Mouse (Mus musculus) gastrocnemius, postnatal 14 days (tissue): ENCODE measurements at regions not wholly inside any gene's neighbourhood (a gene's known extent, or its start where the extent isn't known, plus 50 kb on each side); places are given as distances from the start of the nearest gene placed in this dataset.

Experiments used
- DNase-seq: peaks from one replicate; pipeline ENCODE4 v3.0.0; 2021; ENCODE audit warnings: mixed read lengths
- intact Hi-C: fragments of 180-260 bp; cut with DNase I; formaldehyde crosslinking; loops from one replicate; pipeline ENCODE4 v1.15.1; 2025; ENCODE audit warnings: low total_unique reads

DNA sequence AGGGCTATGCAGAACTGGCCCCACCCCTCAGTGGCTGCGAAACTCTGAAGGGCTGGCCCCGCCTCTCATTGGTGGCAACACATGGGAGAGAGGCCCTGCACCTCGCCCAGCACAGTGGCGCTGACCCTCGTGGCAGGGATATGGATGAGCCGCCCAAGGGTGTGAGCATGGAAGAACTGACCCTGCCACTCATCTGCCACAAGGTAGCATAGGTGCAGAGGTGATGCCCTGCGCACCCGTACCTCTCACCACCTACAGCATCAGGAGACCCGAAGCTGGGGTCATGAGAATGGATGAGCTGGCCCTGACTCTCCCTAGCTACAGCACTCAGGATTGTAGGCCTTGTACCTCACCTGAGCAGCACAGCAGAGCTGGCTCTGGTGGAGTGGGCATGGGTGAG is 305.1 kb upstream of the Hs6st1 start:
- intact Hi-C loops, result no loop called here
- no peak for DNase-seq

DNA sequence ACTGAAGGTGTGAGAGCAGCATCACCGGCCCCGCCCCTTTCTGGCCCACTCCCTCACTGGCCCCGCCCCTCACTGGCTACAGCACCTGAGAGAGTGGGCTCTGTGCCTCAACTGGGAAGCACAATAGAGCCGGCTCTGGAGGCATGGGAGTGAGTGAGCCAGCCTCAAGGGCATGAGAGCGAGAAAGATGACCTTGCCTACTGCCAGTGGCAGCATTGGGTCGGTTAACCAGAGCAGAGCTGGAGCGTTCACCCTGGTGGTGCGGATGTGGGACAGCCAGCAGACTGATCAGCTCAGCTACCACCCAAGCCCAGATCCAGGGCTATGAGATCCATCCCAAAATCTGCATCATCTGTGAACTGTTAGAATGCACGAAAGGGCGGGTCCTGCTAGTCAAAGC is 304.7 kb upstream of the Hs6st1 start:
- intact Hi-C loops, result no loop called here
- DNase-seq, result no peak

- no peak for DNase-seq
- intact Hi-C loops, result no loop called here
Observed at GRCm38 (mm10) chr1:35764068-35764467, 304.1 kb upstream of the Hs6st1 start.

DNA sequence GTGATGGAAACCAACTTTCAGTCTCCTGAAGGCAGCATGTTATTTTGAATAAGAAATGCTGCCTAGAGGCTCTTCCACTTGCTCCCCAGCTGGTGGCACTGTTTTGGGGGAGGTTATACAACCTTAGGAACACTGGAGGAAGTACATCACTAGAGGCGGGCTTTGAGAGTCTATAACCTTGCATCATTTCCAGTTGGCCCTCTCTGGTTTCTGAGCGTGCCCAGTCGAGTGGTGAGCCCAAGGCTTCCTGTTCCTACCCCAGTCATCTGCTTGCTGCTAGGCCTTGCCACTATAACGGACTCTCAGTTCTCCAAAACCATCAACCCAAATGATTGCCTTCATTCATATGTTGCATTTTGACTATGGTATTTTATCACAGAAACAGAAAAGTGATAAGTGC is 302.5 kb upstream of the Hs6st1 start:
- intact Hi-C loops, result no loop called here

GRCm38 (mm10) chr1:35766271-35766670 is 301.9 kb upstream of the Hs6st1 start:
- intact Hi-C loops, result no loop called here
- DNase-seq, result no peak

More for the DNA sequence above, 302.5 kb upstream of the Hs6st1 start:
- DNase-seq, result no peak

GRCm38 (mm10) chr1:35772567-35772966 is 295.6 kb upstream of the Hs6st1 start:
- intact Hi-C loops, result no loop called here
- no peak for DNase-seq

- intact Hi-C loops, result no loop called here
- DNase-seq, result no peak
Observed at GRCm38 (mm10) chr1:35774566-35774965, 293.6 kb upstream of the Hs6st1 start.

GRCm38 (mm10) chr1:35782668-35783067 is 285.5 kb upstream of the Hs6st1 start:
- intact Hi-C loops, result no loop called here
- DNase-seq, result no peak

DNA sequence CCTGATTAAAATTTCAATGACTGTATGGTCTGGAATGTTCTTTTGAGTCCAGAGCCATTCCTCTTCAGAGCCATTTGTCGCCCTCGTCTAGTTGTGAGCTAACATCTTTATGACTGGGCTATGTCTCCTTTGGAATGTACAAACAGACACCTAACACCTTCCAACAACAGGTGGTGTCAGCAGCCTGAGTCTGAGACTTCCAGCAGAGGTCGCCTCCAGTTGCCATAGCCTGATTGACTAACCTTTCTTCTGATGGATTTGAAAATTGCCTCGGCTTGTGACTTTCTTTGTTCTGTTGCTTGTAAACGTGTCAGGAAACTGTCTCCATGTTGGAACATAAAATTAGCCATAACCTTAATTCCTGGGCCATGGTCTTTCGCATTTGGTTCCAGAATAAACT is 284.8 kb upstream of the Hs6st1 start:
- intact Hi-C loops, result no loop called here

DNA sequence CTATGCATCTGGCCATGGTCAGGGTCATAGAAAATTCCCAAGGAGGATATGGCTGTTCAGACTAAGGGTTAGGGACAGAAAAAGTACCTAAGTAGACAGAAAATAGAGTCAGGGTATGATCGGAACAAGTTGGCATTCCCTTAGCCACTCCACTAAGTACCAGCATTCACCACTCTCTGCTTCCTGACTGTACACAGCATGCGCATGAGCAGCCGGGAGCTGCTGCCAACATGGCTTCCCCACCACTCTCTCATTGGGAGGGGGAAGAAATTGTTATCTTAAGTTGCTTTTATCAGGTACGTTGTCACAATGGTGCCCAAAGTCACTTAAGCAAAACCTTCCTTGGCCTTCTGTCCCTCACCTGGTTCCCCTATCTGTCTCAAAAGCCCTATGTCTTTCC is 282.0 kb upstream of the Hs6st1 start:
- no peak for DNase-seq
- intact Hi-C loops, result no loop called here

More for the DNA sequence above, 284.8 kb upstream of the Hs6st1 start:
- DNase-seq, result no peak

GRCm38 (mm10) chr1:35786668-35787213 is 281.5 kb upstream of the Hs6st1 start:
- intact Hi-C loops, result no loop called here

GRCm38 (mm10) chr1:35797064-35797463 is 271.1 kb upstream of the Hs6st1 start:
- no peak for DNase-seq
- intact Hi-C loops, result no loop called here

More at GRCm38 (mm10) chr1:35786668-35787213, 281.5 kb upstream of the Hs6st1 start:
- DNase-seq, result no peak

GRCm38 (mm10) chr1:35797526-35797925 is 270.7 kb upstream of the Hs6st1 start:
- no peak for DNase-seq
- intact Hi-C loops, result no loop called here

DNA sequence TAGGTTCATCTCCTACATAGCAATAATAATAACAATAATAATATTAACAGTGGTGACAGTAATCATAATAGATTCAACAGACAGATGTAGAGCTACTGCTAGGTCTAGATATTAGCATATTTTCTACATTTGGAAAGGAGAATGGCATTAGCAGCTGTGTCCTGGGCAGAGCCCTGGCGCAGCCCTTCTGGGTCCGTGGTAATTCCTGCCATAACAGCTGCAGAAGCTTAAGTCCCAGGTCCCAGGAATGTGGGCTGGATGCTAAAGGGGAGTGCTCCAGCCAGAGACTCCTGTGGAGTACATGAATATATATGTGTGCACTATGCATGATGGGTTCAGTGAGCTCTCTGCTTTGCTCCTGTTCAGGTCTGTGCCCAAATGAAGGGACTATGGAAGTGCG is 262.7 kb upstream of the Hs6st1 start:
- intact Hi-C loops, result no loop called here
- DNase-seq, result peak; percentile 35

- no peak for DNase-seq
- intact Hi-C loops, result no loop called here
Observed at GRCm38 (mm10) chr1:35806329-35806728, 261.9 kb upstream of the Hs6st1 start.

- DNase-seq, result peak; percentile 38
- intact Hi-C loops, result no loop called here
Observed at GRCm38 (mm10) chr1:35806731-35807130, 261.5 kb upstream of the Hs6st1 start.

DNA sequence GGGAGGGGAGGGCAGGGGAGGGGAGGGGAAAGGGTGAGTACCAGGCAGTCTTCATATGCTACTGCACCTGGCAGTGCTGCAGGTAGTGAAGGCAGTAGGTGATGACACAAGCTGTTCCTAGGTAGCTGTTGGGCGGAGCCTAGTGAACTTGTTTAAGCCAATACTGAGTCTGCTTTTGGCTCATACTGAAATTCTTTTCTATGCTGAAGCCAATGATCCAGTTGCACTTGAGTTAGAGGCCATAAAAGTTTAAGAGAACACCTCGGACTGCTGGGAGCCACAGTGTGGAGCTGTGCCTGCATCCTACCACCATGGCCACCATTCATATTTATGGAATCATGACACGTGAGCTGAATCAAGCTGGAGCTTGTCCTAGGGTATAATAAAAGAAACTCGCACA is 259.3 kb upstream of the Hs6st1 start:
- DNase-seq, result no peak
- intact Hi-C loops, result no loop called here

DNA sequence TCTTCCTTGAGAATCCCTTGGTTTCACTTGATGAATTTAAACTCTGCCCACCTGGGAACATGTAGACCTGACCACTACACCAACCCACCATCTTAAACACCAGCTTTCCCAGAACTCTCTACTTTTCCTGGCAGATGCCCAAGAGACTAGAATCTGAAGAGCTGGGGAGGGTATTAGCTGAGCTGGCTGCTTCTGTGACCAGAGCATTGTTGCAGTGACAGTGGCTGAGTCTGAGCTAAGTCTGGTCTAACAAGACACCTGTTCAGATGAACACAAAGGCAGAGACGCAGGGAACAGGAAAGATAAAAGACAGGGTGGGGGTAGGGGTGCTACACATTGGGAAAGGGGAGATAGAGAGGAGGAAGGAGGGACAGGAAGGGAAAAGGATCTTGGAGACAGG is 258.9 kb upstream of the Hs6st1 start:
- DNase-seq, result no peak
- intact Hi-C loops, result no loop called here

- no peak for DNase-seq
- intact Hi-C loops, result no loop called here
Observed at GRCm38 (mm10) chr1:35810571-35811342, 257.4 kb upstream of the Hs6st1 start.

DNA sequence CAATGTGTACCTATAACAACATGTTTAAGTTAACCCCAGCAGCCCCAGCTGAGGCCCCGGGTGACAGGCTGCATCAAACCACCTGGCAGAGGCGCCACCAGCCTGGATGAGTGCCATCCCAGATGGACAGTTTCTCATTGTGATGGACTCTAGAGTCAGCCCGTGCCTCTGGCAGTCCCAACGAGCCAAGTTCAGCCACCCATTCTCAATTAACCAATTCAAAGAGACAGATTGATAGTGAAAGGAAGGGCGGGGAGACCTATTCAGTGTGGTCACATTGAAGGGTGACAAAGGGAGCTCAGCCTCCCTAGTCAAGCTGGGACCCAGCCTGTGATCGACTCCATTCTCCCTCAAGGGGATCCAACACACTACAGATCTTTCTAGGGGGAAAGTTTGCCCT is 256.8 kb upstream of the Hs6st1 start:
- intact Hi-C loops, result no loop called here

GRCm38 (mm10) chr1:35811795-35812194 is 256.4 kb upstream of the Hs6st1 start:
- DNase-seq, result no peak
- intact Hi-C loops, result no loop called here

More for the DNA sequence above, 256.8 kb upstream of the Hs6st1 start:
- no peak for DNase-seq
